Mouse (Mus musculus) effector memory CD4-positive, alpha-beta T cell, adult 7 months (primary cell): ENCODE results near the gene Serpine3. TPM values are rescaled to one million over a fixed set of nuclear protein-coding genes. Genes with fewer than 3 reads are reported as not detected.

ENCODE experiments used
- polyA plus RNA-seq: library from polyadenylated mRNA; unstranded; fragments of 100-300 nt; shearing (Covaris generic); gene quantifications from one replicate; pipeline ENCODE4 v1.2.1, GENCODE M21; 2017

Gene Serpine3
- polyA plus RNA-seq: not detected

DNA sequence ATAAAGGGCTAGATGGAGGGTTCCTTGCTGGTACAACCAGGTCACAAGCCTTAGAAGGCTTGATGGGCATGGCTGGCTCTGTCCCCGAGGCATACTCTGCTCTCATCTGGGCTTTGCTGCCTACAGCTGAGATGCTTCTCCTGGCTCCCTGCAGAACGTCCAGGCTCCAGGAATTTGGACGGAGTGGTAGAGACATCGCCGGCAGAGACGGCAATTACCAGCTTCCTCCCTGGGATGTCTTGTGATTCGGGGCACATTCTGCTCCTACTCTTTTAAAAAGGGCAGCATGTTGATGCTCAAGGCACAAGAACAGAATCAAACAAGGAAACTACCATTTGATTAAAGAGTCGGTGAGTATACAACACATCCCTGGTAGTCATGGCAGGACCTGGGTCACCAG lies at the start of gene Serpine3:
Gene Serpine3 (plus strand): TSS at position 301 of the 400 bp plus-strand sequence.

Other genes starting within 250 kb of the Serpine3 start
- gene Gucy1b2, start 207.4 kb upstream of the Serpine3 start, polyA plus RNA-seq: 0.13 TPM
- gene Fam124a, start 107.9 kb upstream of the Serpine3 start, polyA plus RNA-seq: 0.56 TPM
- gene Gm4131, start 96.7 kb upstream of the Serpine3 start, polyA plus RNA-seq: not detected
- gene Ints6, start 97.5 kb downstream of the Serpine3 start, polyA plus RNA-seq: 75.4 TPM
- 18.3 TPM for gene Wdfy2, start 174.0 kb downstream of the Serpine3 start, polyA plus RNA-seq